Mouse (Mus musculus): Measurements from ENCODE around the gene Frmd4b.

Gene Frmd4b

GRCm38 (mm10) chr6:97319081-97319480 lies 298.3 kb downstream of the Frmd4b start:
- in situ Hi-C loops (cut with MboI, MseI) = no loop called here

- in situ Hi-C loops (cut with MboI, MseI) = no loop called here
Observed at GRCm38 (mm10) chr6:97317956-97318355, 299.4 kb downstream of the Frmd4b start.

- in situ Hi-C loops (cut with MboI, MseI) = no loop called here
Observed at GRCm38 (mm10) chr6:97316716-97317115, 300.6 kb downstream of the Frmd4b start.

- in situ Hi-C loops (cut with MboI, MseI) = no loop called here
Observed at GRCm38 (mm10) chr6:97315311-97315710, 302.0 kb downstream of the Frmd4b start.

- in situ Hi-C loops (cut with MboI, MseI) = loop anchor here (5.0 kb wide), 1 partner anchor 95 kb away; no protein-coding TSS in a partner anchor
Observed at GRCm38 (mm10) chr6:97312545-97312939, 304.8 kb downstream of the Frmd4b start.

- in situ Hi-C loops (cut with MboI, MseI) = loop anchor here (5.0 kb wide), 1 partner anchor 95 kb away; no protein-coding TSS in a partner anchor
Observed at GRCm38 (mm10) chr6:97311599-97312544, 305.5 kb downstream of the Frmd4b start.

GRCm38 (mm10) chr6:97310901-97311331 lies 306.4 kb downstream of the Frmd4b start:
- in situ Hi-C loops (cut with MboI, MseI) = loop anchor here (5.0 kb wide), 1 partner anchor 94 kb away; no protein-coding TSS in a partner anchor

GRCm38 (mm10) chr6:97309161-97309560 lies 308.2 kb downstream of the Frmd4b start:
- in situ Hi-C loops (cut with MboI, MseI) = no loop called here

GRCm38 (mm10) chr6:97308562-97308961 lies 308.8 kb downstream of the Frmd4b start:
- in situ Hi-C loops (cut with MboI, MseI) = no loop called here

GRCm38 (mm10) chr6:97307231-97307630 lies 310.1 kb downstream of the Frmd4b start:
- in situ Hi-C loops (cut with MboI, MseI) = no loop called here

- in situ Hi-C loops (cut with MboI, MseI) = no loop called here
Observed at GRCm38 (mm10) chr6:97306351-97306750, 311.0 kb downstream of the Frmd4b start.

GRCm38 (mm10) chr6:97305491-97305890 lies 311.9 kb downstream of the Frmd4b start:
- in situ Hi-C loops (cut with MboI, MseI) = no loop called here

GRCm38 (mm10) chr6:97305010-97305409 lies 312.3 kb downstream of the Frmd4b start:
- in situ Hi-C loops (cut with MboI, MseI) = no loop called here

- in situ Hi-C loops (cut with MboI, MseI) = no loop called here
Observed at GRCm38 (mm10) chr6:97303277-97304109, 313.8 kb downstream of the Frmd4b start.

GRCm38 (mm10) chr6:97302303-97302702 lies 315.0 kb downstream of the Frmd4b start:
- in situ Hi-C loops (cut with MboI, MseI) = no loop called here

GRCm38 (mm10) chr6:97300659-97301058 lies 316.7 kb downstream of the Frmd4b start:
- in situ Hi-C loops (cut with MboI, MseI) = no loop called here

GRCm38 (mm10) chr6:97300180-97300579 lies 317.2 kb downstream of the Frmd4b start:
- in situ Hi-C loops (cut with MboI, MseI) = no loop called here

- in situ Hi-C loops (cut with MboI, MseI) = loop anchor here (10.0 kb wide), 1 partner anchor 1582 kb away; the partner anchor contains the start of gene Suclg2
Observed at GRCm38 (mm10) chr6:97297151-97297550, 320.2 kb downstream of the Frmd4b start.

- in situ Hi-C loops (cut with MboI, MseI) = loop anchor here (10.0 kb wide), 1 partner anchor 1581 kb away; the partner anchor contains the start of gene Suclg2
Observed at GRCm38 (mm10) chr6:97295866-97296527, 321.3 kb downstream of the Frmd4b start.

- in situ Hi-C loops (cut with MboI, MseI) = loop anchor here (10.0 kb wide), 1 partner anchor 1581 kb away; the partner anchor contains the start of gene Suclg2
Observed at GRCm38 (mm10) chr6:97295416-97295815, 321.9 kb downstream of the Frmd4b start.

Measured in T-helper 1 cell (primary cell).